Mouse (Mus musculus) myocyte (in vitro differentiated cells): ENCODE data around the gene Rrp12. TPM values are rescaled to one million over a fixed set of nuclear protein-coding genes. Genes with fewer than 3 reads are reported as not detected.

Experiments
- H3K27me3 ChIP-seq: one replicate; pipeline ENCODE4 v1.6.1; 2011; ENCODE audit not compliant: control insufficient read depth, insufficient read depth, insufficient read length
- H3K36me3 ChIP-seq: one replicate; pipeline ENCODE4 v1.6.1; 2011; ENCODE audit not compliant: control insufficient read depth, insufficient read depth
- H3K4me2 ChIP-seq: one replicate; pipeline ENCODE4 v1.6.1; 2011; ENCODE audit warnings: low read depth, control low read depth
- H3K4me3 ChIP-seq: one replicate; pipeline ENCODE4 v1.5.1; 2011; ENCODE audit warnings: mild to moderate bottlenecking, control low read depth, moderate library complexity
- H3K79me2 ChIP-seq: one replicate; pipeline ENCODE4 v1.6.1; 2011; ENCODE audit not compliant: control insufficient read depth, insufficient read depth
- H3ac ChIP-seq: one replicate; pipeline ENCODE4 v1.6.1; 2011; ENCODE audit not compliant: control insufficient read depth, insufficient read length
- CEBPB ChIP-seq: IDR thresholded peaks from 2 replicates; pipeline ENCODE4 v1.6.1; 2011; ENCODE audit warnings: mild to moderate bottlenecking, moderate library complexity; ENCODE audit not compliant: poor library complexity, insufficient read depth, severe bottlenecking
- E2F4 ChIP-seq: IDR thresholded peaks from one replicate; pipeline ENCODE4 v1.6.1; 2011; ENCODE audit warnings: mild to moderate bottlenecking, control low read depth, moderate library complexity; ENCODE audit not compliant: insufficient read depth
- MAX ChIP-seq: IDR thresholded peaks from one replicate; pipeline ENCODE4 v1.6.1; 2011; ENCODE audit warnings: low read depth, mild to moderate bottlenecking, control low read depth
- MYOD1 ChIP-seq, 3 experiments: IDR thresholded peaks; one replicate each; pipeline ENCODE4 v1.6.1; 2011; ENCODE audit warnings: control low read depth in 2 of 3, low read depth in 2 of 3, mild to moderate bottlenecking in 2 of 3, moderate library complexity in 1 of 3; ENCODE audit not compliant: insufficient read length in 2 of 3, control insufficient read depth in 1 of 3
- MYOG ChIP-seq, 3 experiments: IDR thresholded peaks; one replicate each; pipeline ENCODE4 v1.6.1; 2011; ENCODE audit warnings: control low read depth in 2 of 3, low read depth in 2 of 3, mild to moderate bottlenecking in 2 of 3; ENCODE audit not compliant: insufficient read length in 2 of 3, control insufficient read depth in 1 of 3, insufficient read depth in 1 of 3
- POLR2A ChIP-seq: IDR thresholded peaks from one replicate; pipeline ENCODE4 v1.6.1; 2011; ENCODE audit warnings: low read depth, mild to moderate bottlenecking, control low read depth, moderate library complexity; ENCODE audit not compliant: insufficient read length
- POLR2AphosphoS2 ChIP-seq: IDR thresholded peaks from one replicate; pipeline ENCODE4 v1.6.1; 2011; ENCODE audit warnings: low read depth, control low read depth; ENCODE audit not compliant: insufficient read length
- REST ChIP-seq: IDR thresholded peaks from one replicate; pipeline ENCODE4 v1.6.1; 2011; ENCODE audit warnings: mild to moderate bottlenecking, control low read depth, moderate library complexity; ENCODE audit not compliant: insufficient read depth, insufficient read length
- SRF ChIP-seq: IDR thresholded peaks from one replicate; pipeline ENCODE4 v1.6.1; 2011; ENCODE audit warnings: low read depth; ENCODE audit not compliant: control insufficient read depth, insufficient read length
- TCF12 ChIP-seq: IDR thresholded peaks from one replicate; pipeline ENCODE4 v1.6.1; 2011; ENCODE audit warnings: mild to moderate bottlenecking, control low read depth; ENCODE audit not compliant: poor library complexity, insufficient read depth, severe bottlenecking
- TCF3 ChIP-seq: IDR thresholded peaks from one replicate; pipeline ENCODE4 v1.6.1; 2011; ENCODE audit warnings: low read depth, control low read depth; ENCODE audit not compliant: insufficient read length
- USF1 ChIP-seq: IDR thresholded peaks from one replicate; pipeline ENCODE4 v1.6.1; 2011; ENCODE audit warnings: low read depth, mild to moderate bottlenecking, control low read depth, moderate library complexity
- polyA plus RNA-seq: library from polyadenylated mRNA; unstranded; fragments of >200 nt; fragmentation: generic; extraction: Trizol; gene quantifications from one replicate; pipeline ENCODE4 v1.2.1, GENCODE M21; 2012; ENCODE audit warnings: missing spikeins

The Rrp12 gene
- polyA plus RNA-seq, 1 experiment, result 45.4 TPM

GRCm38 (mm10) chr19:41908736-41909135 lies 12.8 kb upstream of the Rrp12 start:
- Histone ChIP-seq H3ac (no peak overlapping the region), H3K27me3 (no peaks in the 10 kb centered on the region), H3K79me2 (peaks cover 19% of the 10 kb centered on the region), H3K36me3 (no peaks in the 10 kb centered on the region), H3K4me3 (no peak overlapping the region), H3K4me2 (no peak overlapping the region)
- TF ChIP-seq REST, result no peak
- TF ChIP-seq POLR2A, result no peak
- TF ChIP-seq USF1, result no peak

- Histone ChIP-seq H3ac (no peak overlapping the region), H3K79me2 (peaks cover 3% of the 10 kb centered on the region), H3K4me3 (no peak overlapping the region), H3K4me2 (no peak overlapping the region), H3K36me3 (no peaks in the 10 kb centered on the region), H3K27me3 (no peaks in the 10 kb centered on the region)
- TF ChIP-seq MYOD1 (IDR thresholded peaks at IDR 0.05; ENCODE audit: control insufficient read depth in 1 of 3, insufficient read length in 2 of 3, low read depth in 2 of 3), result no peak
- TF ChIP-seq POLR2AphosphoS2, result no peak
- TF ChIP-seq E2F4, result no peak
- TF ChIP-seq CEBPB, result no peak
Measured at GRCm38 (mm10) chr19:41907079-41907760, 11.2 kb upstream of the Rrp12 start.

- H3K79me2 ChIP-seq, result no peaks in the 10 kb centered on the region
- no peak overlapping the region for H3ac ChIP-seq
- H3K36me3 ChIP-seq, result no peaks in the 10 kb centered on the region
- H3K27me3 ChIP-seq, result no peaks in the 10 kb centered on the region
- TF ChIP-seq POLR2A, result no peak
- TF ChIP-seq MAX, result no peak
- no peak for TF ChIP-seq REST
- no peak for TF ChIP-seq TCF12
- no peak for TF ChIP-seq USF1
- no peak for TF ChIP-seq POLR2AphosphoS2
- no peak for TF ChIP-seq E2F4
- no peak for TF ChIP-seq MYOG (IDR thresholded peaks at IDR 0.05; ENCODE audit: control insufficient read depth in 1 of 3, insufficient read depth in 1 of 3, insufficient read length in 2 of 3, low read depth in 2 of 3)
- TF ChIP-seq TCF3, result no peak
- no peak for TF ChIP-seq MYOD1 (IDR thresholded peaks at IDR 0.05; ENCODE audit: control insufficient read depth in 1 of 3, insufficient read length in 2 of 3, low read depth in 2 of 3)
- no peak overlapping the region for H3K4me2 ChIP-seq
- H3K4me3 ChIP-seq, result no peak overlapping the region
Measured at GRCm38 (mm10) chr19:41906311-41907078, 10.5 kb upstream of the Rrp12 start.

DNA sequence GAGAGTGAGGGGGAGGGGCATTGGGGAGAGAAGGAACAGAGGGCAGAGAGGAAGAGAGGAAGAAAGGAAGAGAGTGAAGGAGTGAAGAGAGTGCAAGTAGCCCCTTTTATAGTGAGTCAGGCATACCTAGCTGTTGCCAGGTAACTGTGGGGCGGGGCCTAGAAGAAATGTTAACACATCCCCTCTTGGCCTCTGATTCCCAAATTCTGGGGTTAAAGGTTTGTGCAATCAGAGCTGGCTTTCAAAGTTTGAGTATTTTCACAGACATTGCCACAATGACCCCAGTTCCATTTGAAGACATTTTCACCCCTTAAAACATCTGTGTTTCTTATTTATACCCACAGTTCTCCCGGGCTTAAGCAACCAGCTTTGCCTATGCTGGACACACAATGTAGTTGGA lies 9.3 kb upstream of the Rrp12 start:
- TF ChIP-seq REST (no peak), POLR2A (no peak), MYOG (IDR thresholded peaks at IDR 0.05; ENCODE audit: control insufficient read depth in 1 of 3, insufficient read depth in 1 of 3, insufficient read length in 2 of 3, low read depth in 2 of 3) (no peak), CEBPB (no peak), E2F4 (no peak), POLR2AphosphoS2 (no peak), TCF3 (no peak), TCF12 (no peak), USF1 (no peak), MAX (no peak), SRF (no peak), MYOD1 (IDR thresholded peaks at IDR 0.05; ENCODE audit: control insufficient read depth in 1 of 3, insufficient read length in 2 of 3, low read depth in 2 of 3) (no peak)
- Histone ChIP-seq H3K36me3 (no peaks in the 10 kb centered on the region), H3K4me3 (no peak overlapping the region), H3K4me2 (no peak overlapping the region), H3K27me3 (no peaks in the 10 kb centered on the region), H3K79me2 (no peaks in the 10 kb centered on the region), H3ac (no peak overlapping the region)

GRCm38 (mm10) chr19:41902848-41903593 lies 7.0 kb upstream of the Rrp12 start:
- Histone ChIP-seq H3K79me2 (no peaks in the 10 kb centered on the region), H3ac (no peak overlapping the region), H3K36me3 (no peaks in the 10 kb centered on the region), H3K27me3 (no peaks in the 10 kb centered on the region), H3K4me2 (no peak overlapping the region), H3K4me3 (no peak overlapping the region)
- TF ChIP-seq POLR2A, result no peak
- no peak for TF ChIP-seq REST
- no peak for TF ChIP-seq CEBPB
- no peak for TF ChIP-seq TCF12
- TF ChIP-seq MYOD1 (IDR thresholded peaks at IDR 0.05; ENCODE audit: control insufficient read depth in 1 of 3, insufficient read length in 2 of 3, low read depth in 2 of 3), result no peak
- no peak for TF ChIP-seq USF1
- no peak for TF ChIP-seq TCF3
- TF ChIP-seq MAX, result no peak
- no peak for TF ChIP-seq SRF
- no peak for TF ChIP-seq POLR2AphosphoS2
- TF ChIP-seq MYOG (IDR thresholded peaks at IDR 0.05; ENCODE audit: control insufficient read depth in 1 of 3, insufficient read depth in 1 of 3, insufficient read length in 2 of 3, low read depth in 2 of 3), result no peak
- TF ChIP-seq E2F4, result no peak
